Mouse (Mus musculus) brain, embryonic 14.5 days (tissue): ENCODE measurements at regions not wholly inside any gene's neighbourhood (a gene's known extent, or its start where the extent isn't known, plus 50 kb on each side); places are given as distances from the start of the nearest gene placed in this dataset.

ENCODE experiments used
- DNase-seq: peaks from one replicate; pipeline ENCODE4 v3.0.0-alpha.2; 2011; ENCODE audit warnings: low read depth
- CTCF ChIP-seq: fragments of 200-500 bp; IDR thresholded peaks from 2 replicates; pipeline ENCODE4 v1.5.1; 2012; ENCODE audit warnings: inconsistent platforms, mild to moderate bottlenecking, moderate library complexity, borderline replicate concordance; ENCODE audit not compliant: insufficient read depth, insufficient read length; ENCODE audit errors: extremely low read depth
- POLR2A ChIP-seq: fragments of 200-500 bp; IDR thresholded peaks from 2 replicates; pipeline ENCODE4 v1.6.1; 2012; ENCODE audit warnings: mild to moderate bottlenecking, inconsistent platforms, borderline replicate concordance; ENCODE audit not compliant: poor library complexity, insufficient read depth, insufficient read length, severe bottlenecking; ENCODE audit errors: extremely low read depth

- TF ChIP-seq CTCF (no peak), POLR2A (no peak)
- peak; percentile 37 for DNase-seq
Measured at GRCm38 (mm10) chr8:53892205-53892710, 185.1 kb upstream of the Vegfc start.

GRCm38 (mm10) chr8:53892770-53893169 is 184.6 kb upstream of the Vegfc start:
- TF ChIP-seq CTCF, result no peak
- TF ChIP-seq POLR2A, result no peak
- peak; percentile 89 for DNase-seq

- TF ChIP-seq POLR2A, result no peak
- no peak for TF ChIP-seq CTCF
- DNase-seq, result no peak
Measured at GRCm38 (mm10) chr8:53922343-53922742, 155.1 kb upstream of the Vegfc start.

- TF ChIP-seq CTCF (no peak), POLR2A (no peak)
- peak; percentile 83 for DNase-seq
Measured at GRCm38 (mm10) chr8:53930685-53931084, 146.7 kb upstream of the Vegfc start.

GRCm38 (mm10) chr8:53938392-53938791 is 139.0 kb upstream of the Vegfc start:
- DNase-seq, result peak; percentile 63
- no peak for TF ChIP-seq POLR2A
- no peak for TF ChIP-seq CTCF

- TF ChIP-seq CTCF, result no peak
- TF ChIP-seq POLR2A, result no peak
- DNase-seq, result peak; percentile 77
Measured at GRCm38 (mm10) chr8:53939519-53939918, 137.9 kb upstream of the Vegfc start.

GRCm38 (mm10) chr8:53941144-53941543 is 136.3 kb upstream of the Vegfc start:
- no peak for TF ChIP-seq POLR2A
- no peak for TF ChIP-seq CTCF
- DNase-seq, result peak; percentile 82

- DNase-seq, result peak; percentile 30
Measured at GRCm38 (mm10) chr8:53945561-53945960, 131.8 kb upstream of the Vegfc start.

GRCm38 (mm10) chr8:53947384-53947783 is 130.0 kb upstream of the Vegfc start:
- TF ChIP-seq CTCF (no peak), POLR2A (no peak)
- peak; percentile 60 for DNase-seq

More at GRCm38 (mm10) chr8:53945561-53945960, 131.8 kb upstream of the Vegfc start:
- TF ChIP-seq POLR2A (no peak), CTCF (no peak)

GRCm38 (mm10) chr8:53954476-53955158 is 122.8 kb upstream of the Vegfc start:
- no peak for TF ChIP-seq CTCF
- TF ChIP-seq POLR2A, result no peak
- no peak for DNase-seq

GRCm38 (mm10) chr8:53956148-53956547 is 121.3 kb upstream of the Vegfc start:
- DNase-seq, result peak; percentile 50
- no peak for TF ChIP-seq CTCF

- DNase-seq, result no peak
- no peak for TF ChIP-seq POLR2A
- no peak for TF ChIP-seq CTCF
Measured at GRCm38 (mm10) chr8:53958548-53958947, 118.9 kb upstream of the Vegfc start.

GRCm38 (mm10) chr8:53962993-53963392 is 114.4 kb upstream of the Vegfc start:
- no peak for TF ChIP-seq POLR2A
- no peak for TF ChIP-seq CTCF
- DNase-seq, result no peak

- DNase-seq, result no peak
- no peak for TF ChIP-seq POLR2A
- TF ChIP-seq CTCF, result no peak
Measured at GRCm38 (mm10) chr8:53984296-53984695, 93.1 kb upstream of the Vegfc start.
